Mouse (Mus musculus) testis, adult 2 months (tissue): ENCODE data around the gene Slit3.

Experiments
- CTCF ChIP-seq: fragments of 200-500 bp; IDR thresholded peaks from 2 replicates; pipeline ENCODE4 v1.5.1; 2012; ENCODE audit warnings: low read depth, mild to moderate bottlenecking, inconsistent platforms, low read length, moderate library complexity; ENCODE audit not compliant: control insufficient read depth, insufficient read depth, insufficient replicate concordance
- POLR2A ChIP-seq: fragments of 200-500 bp; IDR thresholded peaks from 2 replicates; pipeline ENCODE4 v1.6.1; 2012; ENCODE audit warnings: low read depth, mild to moderate bottlenecking, inconsistent platforms, low read length, moderate library complexity; ENCODE audit not compliant: control insufficient read depth

DNA sequence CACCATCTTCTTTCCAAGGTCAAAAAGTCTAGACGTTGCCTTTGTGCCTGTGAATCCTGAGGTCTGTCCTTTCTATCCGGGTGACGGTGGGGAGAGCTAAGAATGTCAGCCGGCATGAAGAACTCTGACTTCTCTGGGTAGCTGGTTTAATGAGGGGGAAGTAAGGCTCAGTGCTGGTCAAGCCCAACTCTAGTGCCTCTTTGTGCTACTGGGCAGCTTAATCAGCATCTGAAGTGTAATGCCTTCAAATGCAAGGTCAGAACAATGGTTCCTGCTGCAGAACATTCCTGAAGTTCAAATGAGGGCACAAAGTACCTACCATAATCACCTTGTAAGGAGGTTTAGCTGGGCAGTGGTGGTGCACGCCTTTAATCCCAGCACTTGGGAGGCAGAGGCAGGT, 366.9 kb downstream of the Slit3 start:
- no peak for TF ChIP-seq POLR2A
- no peak for TF ChIP-seq CTCF
